Mouse (Mus musculus): ENCODE data around the gene Nt5dc1.

DNA sequence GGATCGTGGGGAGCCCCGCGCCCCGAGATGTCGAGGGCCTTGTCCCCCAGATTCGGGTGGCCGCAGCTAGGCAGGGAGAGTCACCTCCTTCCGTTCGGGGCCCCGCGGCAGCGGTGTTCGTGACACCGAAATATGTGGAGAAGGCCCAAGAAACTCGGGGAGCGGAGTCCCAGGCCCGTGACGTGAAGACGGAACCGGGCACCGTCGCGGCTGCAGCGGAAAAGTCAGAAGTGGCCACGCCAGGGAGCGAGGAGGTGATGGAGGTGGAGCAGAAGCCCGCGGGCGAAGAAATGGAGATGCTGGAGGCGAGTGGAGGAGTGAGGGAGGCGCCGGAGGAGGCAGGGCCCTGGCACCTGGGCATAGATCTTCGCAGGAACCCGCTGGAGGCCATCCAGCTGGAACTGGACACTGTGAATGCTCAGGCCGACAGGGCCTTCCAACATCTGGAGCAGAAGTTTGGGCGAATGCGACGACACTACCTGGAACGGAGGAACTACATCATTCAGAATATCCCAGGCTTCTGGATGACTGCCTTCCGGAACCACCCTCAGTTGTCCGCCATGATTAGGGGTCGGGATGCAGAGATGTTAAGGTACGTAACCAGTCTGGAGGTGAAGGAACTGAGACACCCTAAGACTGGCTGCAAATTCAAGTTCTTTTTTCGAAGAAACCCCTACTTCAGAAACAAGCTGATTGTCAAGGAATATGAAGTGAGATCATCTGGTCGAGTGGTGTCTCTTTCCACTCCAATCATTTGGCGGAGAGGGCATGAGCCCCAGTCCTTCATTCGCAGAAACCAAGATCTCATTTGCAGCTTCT is 135.7 kb downstream of the Nt5dc1 start:
- no peak for TF ChIP-seq POLR2A (IDR thresholded peaks at IDR 0.05; ENCODE audit: borderline replicate concordance, extremely low read depth, low read depth, low read length)
- TF ChIP-seq CTCF (IDR thresholded peaks at IDR 0.05; ENCODE audit: insufficient read depth, low read length) = no peak

Data from lung, adult 2 months (tissue).